Mouse (Mus musculus) adrenal gland, postnatal 36 days (tissue): ENCODE data around the gene Shc1. TPM values are rescaled to one million over a fixed set of nuclear protein-coding genes. Genes with fewer than 3 reads are reported as not detected.

ENCODE experiments used
- DNase-seq, 2 experiments: peaks; one replicate each; pipeline ENCODE4 v3.0.0; 2021; ENCODE audit warnings: mixed read lengths in 1 of 2
- total RNA-seq, 2 experiments: library from RNA; stranded (reverse); gene quantifications; 2 replicates each; pipeline ENCODE4 v1.2.3; 2021

Gene Shc1
- total RNA-seq, 2 experiments from 2014 or later = 89.6 to 93.7 TPM

DNA sequence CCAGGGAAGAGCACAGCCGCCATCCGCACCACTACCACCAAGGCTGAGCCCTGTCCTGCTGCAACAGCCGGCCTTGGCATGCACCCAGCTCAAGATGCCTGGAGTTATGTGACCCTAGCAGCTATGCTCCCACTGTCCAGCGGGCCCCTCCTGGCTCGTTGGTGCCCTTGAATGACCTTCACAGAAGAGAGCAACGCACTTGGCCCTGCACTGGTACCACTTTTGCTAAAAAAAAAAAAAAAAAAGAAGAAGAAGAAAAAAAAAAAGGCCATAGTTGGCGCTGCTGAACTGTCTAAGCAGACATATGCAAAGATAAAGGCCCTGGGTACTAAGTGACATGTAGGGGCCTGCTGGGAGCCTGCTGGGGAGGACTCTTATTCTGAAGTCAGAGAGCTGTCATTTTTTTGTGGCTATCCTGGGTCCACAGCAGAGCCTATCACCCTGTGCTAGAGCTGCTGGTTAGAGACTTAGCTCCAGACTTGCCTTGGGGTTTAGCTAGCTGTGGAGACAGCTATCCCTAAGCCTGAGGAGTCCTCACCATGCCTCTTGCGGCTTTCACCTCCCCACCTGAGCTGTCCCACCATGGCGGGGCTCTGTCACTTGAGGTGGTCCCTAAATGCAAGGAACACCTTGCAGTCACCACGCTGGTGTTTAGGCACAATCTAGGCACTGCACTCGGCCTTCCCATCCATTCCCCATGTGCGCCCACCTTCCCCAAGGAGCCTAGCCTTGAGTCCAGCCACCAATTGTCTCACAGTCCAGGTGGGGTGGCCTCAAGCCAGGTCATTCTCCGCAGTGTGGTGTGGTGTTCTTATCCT is 30.7 kb downstream of the Shc1 start:
- DNase-seq = peak; percentile 85 to 86

DNA sequence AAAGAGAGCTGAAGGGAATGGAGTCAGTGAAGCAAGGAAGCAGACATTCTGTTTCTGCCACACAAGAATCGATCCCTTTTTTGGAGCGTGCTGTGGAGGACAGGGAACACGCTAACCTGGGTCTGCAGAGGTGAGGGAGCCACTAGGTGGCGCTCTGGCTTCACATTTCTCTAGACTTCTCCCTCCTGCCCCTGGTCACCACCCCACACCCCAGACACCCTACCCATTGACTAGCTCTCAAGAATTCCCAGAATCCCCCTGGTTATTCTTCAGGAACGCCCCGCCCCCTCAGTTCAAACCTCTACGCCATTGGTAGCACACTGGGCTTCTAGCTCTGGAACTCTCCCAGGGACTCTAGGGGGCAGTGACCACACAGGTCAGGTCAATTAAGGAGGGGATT is 31.3 kb downstream of the Shc1 start:
- peak; percentile 75 to 88 for DNase-seq

DNA sequence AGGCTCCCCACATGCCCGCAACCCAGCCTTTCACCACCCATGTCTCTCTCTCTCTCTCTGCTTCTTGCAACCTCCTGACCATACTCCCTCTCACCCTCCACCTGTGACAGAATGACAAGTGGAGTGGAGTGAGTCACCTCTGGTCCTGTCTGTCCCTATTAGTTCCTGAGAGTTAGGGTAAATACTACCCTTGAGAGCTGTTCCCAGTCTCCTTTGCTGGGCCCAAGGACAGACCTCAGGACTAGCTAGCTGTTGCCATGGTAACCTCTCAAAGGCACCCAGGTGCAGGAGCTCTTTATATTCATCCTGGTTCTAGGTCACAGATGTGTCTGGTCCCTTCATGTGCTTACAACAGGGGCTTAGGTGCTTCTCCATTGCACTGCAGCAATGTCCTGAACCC is 33.7 kb downstream of the Shc1 start:
- DNase-seq = no peak

DNA sequence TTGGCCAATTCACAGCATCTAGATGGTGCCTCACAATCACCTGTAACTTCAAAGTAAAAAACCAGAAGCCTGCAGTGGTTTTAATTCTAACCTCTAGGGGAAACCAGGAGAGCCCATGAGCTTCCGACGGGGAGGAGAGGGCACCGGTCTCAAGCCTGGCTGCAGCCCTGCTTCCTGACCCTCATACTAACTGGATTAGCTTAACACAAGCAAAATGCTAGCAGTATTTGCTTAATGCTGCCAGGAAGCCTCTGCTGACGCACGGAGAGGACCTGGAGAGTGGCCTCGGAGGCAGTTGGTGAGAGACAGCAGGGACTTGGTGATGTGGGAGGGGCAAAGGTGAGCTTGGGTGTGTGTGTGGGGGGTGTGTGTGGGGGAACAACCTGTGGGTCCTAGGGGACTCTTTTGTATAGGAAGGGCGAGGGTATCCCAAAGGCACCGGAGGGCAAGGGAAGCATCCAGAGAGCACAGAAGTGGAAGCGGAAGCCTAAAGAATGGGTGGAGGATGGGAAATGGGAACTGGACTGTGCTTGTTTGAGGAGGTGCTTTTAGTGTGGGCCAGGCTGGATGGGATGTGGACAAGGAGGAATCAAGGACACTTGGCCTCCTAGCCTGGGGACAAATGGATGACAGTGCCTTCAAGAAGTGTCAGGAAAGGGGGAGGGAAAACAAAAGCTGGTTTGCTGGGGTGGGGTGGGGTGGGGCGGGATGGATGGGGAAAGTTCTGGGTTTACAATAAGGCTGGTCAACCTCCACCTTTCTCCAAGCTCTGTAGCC is 36.3 kb downstream of the Shc1 start, which contains the start of gene Pmvk:
Gene Pmvk, plus strand, starts transcription at position 141 of the 777 bp plus-strand sequence.
- no peak for DNase-seq

DNA sequence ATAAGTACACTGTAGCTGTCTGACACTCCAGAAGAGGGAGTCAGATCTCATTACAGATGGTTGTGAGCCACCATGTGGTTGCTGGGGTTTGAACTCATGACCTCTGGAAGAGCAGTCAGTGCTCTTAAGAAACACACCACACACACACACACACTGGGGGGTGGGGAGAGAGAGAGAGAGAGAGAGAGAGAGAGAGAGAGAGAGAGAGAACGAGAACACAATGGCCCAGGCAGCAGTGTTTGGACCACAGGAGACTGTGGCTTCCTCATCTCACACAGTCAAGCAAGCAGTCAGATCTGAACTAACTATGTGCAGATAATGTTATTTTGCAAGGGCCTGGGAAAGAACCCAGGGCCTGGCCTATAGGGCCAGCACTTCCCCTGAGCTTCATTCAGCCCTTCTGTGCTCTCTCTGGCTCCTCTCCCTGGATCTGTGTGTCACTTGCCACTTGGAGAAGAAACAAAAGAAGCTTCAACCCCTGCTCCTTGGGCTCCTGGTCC is 37.6 kb downstream of the Shc1 start:
- DNase-seq = no peak

- peak; percentile 71 to 82 for DNase-seq
Observed at GRCm38 (mm10) chr3:89456726-89457665, 38.8 kb downstream of the Shc1 start.

GRCm38 (mm10) chr3:89458372-89458964 is 40.2 kb downstream of the Shc1 start:
- DNase-seq = peak in 1 of 2 experiments; percentile 48

DNA sequence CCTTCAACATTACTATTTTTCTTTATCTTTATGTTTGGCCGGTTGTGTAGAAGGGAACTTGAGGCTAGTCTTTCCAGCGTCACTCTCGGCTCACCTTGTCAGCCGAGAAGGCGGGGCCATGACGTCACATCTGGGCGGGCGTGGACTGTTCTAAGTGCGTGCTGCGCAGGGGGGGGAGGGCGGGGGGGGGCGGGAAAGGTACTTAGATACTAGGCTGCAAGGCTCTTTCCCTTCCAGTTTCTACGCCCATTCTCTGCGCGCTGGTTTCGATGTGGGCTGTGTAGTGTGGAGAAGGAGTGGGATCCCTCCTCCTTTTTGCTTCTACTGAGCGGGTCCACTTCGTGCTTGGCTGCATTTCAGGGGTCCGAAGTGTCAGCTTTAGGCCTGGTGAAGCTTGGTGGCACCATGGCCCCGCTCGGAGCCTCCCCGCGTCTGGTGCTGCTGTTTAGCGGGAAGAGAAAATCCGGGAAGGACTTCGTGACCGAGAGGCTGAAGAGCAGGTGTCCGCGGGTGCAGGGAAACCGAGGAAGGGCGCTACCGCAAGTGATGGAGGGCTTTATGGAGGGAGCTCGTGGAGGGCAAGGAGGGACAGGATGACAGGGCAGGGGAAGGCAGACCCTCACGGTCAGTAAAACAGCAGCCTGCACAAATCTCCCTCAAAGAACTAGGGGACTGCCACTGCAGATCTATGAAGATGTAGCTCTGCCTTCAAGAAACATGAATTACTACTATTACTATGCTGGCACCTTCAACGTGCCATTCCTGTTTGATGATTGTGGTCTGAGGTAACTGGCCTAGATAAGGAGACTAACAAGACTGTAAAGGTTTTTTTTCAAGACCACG is 40.9 kb downstream of the Shc1 start:
- peak; percentile 95 to 96 for DNase-seq

- no peak for DNase-seq
Observed at GRCm38 (mm10) chr3:89468268-89468667, 50.0 kb downstream of the Shc1 start.

DNA sequence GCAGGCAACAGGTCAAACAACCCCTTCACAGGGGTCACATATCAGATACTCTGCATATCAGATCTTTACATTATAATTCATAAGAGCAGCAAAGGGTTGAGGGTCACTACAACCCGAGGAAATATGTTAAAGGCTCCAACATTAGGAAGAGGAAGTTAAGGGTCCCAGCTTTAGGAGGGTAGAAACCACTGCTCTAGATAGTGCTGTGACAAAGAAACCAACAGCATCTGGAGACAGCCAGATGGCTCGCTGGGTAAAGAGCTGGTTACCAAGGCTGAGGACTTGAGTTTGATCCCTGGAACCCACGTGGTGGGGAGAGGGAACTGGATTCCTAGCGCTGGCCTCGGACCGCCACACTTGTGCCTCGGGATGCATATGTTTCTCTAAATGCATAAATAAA is 54.0 kb downstream of the Shc1 start:
- DNase-seq = no peak

- no peak for DNase-seq
Observed at GRCm38 (mm10) chr3:89473838-89474237, 55.6 kb downstream of the Shc1 start.

- DNase-seq = no peak
Observed at GRCm38 (mm10) chr3:89479055-89479454, 60.8 kb downstream of the Shc1 start.

Other genes starting within 250 kb of the Shc1 start
- 10 to 100 TPM; 77.5 to 96.1 TPM for gene Scamp3, start 241.0 kb upstream of the Shc1 start, total RNA-seq
- 10 to 100 TPM; 13.5 to 17.1 TPM for gene Fam189b, start 235.3 kb upstream of the Shc1 start, total RNA-seq
- 10 to 100 TPM; 64.2 to 70.6 TPM for gene Gba, start 215.5 kb upstream of the Shc1 start, total RNA-seq
- gene Thbs3, start 203.3 kb upstream of the Shc1 start, total RNA-seq = 10 to 100 TPM in 1 of 2 experiments, 1 to 10 TPM in 1; 7.7 to 11.4 TPM
- 100 to 1,000 TPM; 136 to 165 TPM for gene Mtx1, start 191.4 kb upstream of the Shc1 start, total RNA-seq
- under 1 TPM in 1 of 2 experiments, not detected in 1; 0.56 TPM for gene Muc1, start 189.4 kb upstream of the Shc1 start, total RNA-seq
- gene Krtcap2, start 172.5 kb upstream of the Shc1 start, total RNA-seq = 100 to 1,000 TPM; 114 to 139 TPM
- gene Trim46, start 172.1 kb upstream of the Shc1 start, total RNA-seq = 1 to 10 TPM; 1.3 to 1.6 TPM
- gene Dpm3, start 159.1 kb upstream of the Shc1 start, total RNA-seq = 100 to 1,000 TPM; 117 to 130 TPM
- 10 to 100 TPM; 42.0 to 47.7 TPM for gene Slc50a1, start 147.9 kb upstream of the Shc1 start, total RNA-seq
- 10 to 100 TPM in 1 of 2 experiments, 1 to 10 TPM in 1; 9.8 to 12.5 TPM for gene Efna1, start 137.3 kb upstream of the Shc1 start, total RNA-seq
- gene Efna3, start 95.5 kb upstream of the Shc1 start, total RNA-seq = under 1 TPM; 0.23 to 0.53 TPM
- 1 to 10 TPM in 1 of 2 experiments, under 1 TPM in 1; 0.93 to 1.3 TPM for gene Efna4, start 80.4 kb upstream of the Shc1 start, total RNA-seq
- gene Adam15, start 68.4 kb upstream of the Shc1 start, total RNA-seq = 10 to 100 TPM; 45.9 to 79.9 TPM
- gene Dcst2, start 56.5 kb upstream of the Shc1 start, total RNA-seq = under 1 TPM; 0.20 to 0.56 TPM
- gene Dcst1, start 53.2 kb upstream of the Shc1 start, total RNA-seq = under 1 TPM in 1 of 2 experiments, not detected in 1; 0.56 TPM
- 10 to 100 TPM; 71.9 to 85.2 TPM for gene Zbtb7b, start 23.7 kb upstream of the Shc1 start, total RNA-seq
- gene Lenep, start 15.7 kb upstream of the Shc1 start, total RNA-seq = 1 to 10 TPM in 1 of 2 experiments, under 1 TPM in 1; 0.40 to 1.3 TPM
- gene Flad1, start 6.6 kb upstream of the Shc1 start, total RNA-seq = 10 to 100 TPM; 23.3 to 30.0 TPM
- gene Cks1b, start 60 bp upstream of the Shc1 start, total RNA-seq = 10 to 100 TPM; 25.1 to 36.1 TPM
- 10 to 100 TPM; 35.0 to 40.6 TPM for gene Pygo2, start 11.8 kb downstream of the Shc1 start, total RNA-seq
- 10 to 100 TPM; 47.9 to 56.9 TPM for gene Pbxip1, start 18.3 kb downstream of the Shc1 start, total RNA-seq
- gene Pmvk, start 36.1 kb downstream of the Shc1 start, total RNA-seq = 10 to 100 TPM; 25.2 to 36.2 TPM
- gene Kcnn3, start 101.7 kb downstream of the Shc1 start, total RNA-seq = 1 to 10 TPM; 3.4 to 3.7 TPM